Mouse (Mus musculus): ENCODE data around the gene Il13ra2.
"Not testable (repeated sequence)": the region's sequence is repeated elsewhere in the genome, so short reads cannot be mapped to it uniquely, and the experiment has no call there.

Il13ra2 gene

DNA sequence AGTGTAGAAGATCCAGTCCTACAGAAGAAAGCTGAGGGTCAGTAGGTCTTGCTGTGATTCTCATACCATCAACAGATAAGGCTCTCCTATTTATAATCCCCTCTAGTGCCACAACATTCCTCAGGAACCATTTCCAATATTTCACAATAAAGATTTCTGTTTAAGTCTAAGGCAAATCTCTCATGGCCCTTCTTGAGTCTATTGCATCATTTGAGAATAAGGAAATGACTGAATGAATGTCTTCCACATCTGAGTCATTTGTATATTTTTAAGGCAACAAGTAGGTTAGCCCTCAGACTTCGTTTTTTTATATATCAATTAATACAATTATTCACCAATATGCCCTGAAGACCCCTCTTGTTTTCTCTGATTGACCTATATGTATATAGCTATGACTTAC, at the start of gene Il13ra2:
Gene Il13ra2 (minus strand): TSS at position 64 of the 400 bp plus-strand sequence.
- no peak for DNase-seq

DNA sequence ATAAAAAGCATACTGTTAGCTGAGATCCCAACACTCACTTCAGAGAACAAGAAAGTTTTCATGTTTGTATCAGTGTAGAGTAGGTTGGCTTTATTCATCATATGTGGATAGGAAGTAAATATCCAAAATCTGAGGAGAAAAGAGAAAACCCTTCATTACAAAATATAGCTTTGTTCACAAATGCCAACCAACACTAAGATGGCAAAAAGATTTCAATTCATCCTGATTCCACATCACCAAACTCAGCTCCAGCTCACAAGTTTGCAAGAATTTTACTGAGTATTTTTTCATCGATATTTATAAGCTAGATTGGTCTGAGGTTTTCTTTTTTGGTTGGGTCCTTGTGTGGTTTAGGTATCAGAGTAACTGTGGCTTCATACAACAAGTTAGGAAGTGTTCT, 24.6 kb upstream of the Il13ra2 start, which contains the start of gene Vmn1r239-ps:
Gene Vmn1r239-ps (minus strand): TSS at position 101 of the 400 bp plus-strand sequence.
- DNase-seq: not testable (repeated sequence)

DNA sequence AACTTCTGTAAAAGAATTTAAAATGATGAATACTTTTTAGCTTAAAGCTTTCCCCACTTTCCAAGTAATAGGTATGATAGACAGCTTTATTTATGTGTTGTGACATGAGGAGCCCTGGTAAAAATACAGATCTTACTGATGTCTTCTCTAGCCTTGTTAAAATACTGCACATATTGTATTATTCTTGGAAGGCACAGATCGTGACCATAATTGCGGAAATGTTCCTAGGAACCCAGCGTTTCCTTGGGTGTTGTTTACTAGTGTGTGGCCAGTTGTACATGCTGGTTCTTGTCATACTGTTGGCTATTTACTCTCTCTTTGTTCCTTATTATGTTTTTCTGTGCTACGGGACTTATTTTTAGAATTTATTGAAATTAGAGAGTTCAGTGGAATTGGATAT, 14.4 kb upstream of the Il13ra2 start:
- DNase-seq: no peak

GRCm38 (mm10) chrX:147435400-147435799, 6.4 kb upstream of the Il13ra2 start:
- DNase-seq: no peak

GRCm38 (mm10) chrX:147429753-147430152, 761 bp upstream of the Il13ra2 start:
- no peak for DNase-seq

- DNase-seq: no peak
Measured at GRCm38 (mm10) chrX:147393446-147393845, 35.5 kb downstream of the Il13ra2 start.

- DNase-seq: no peak
Measured at GRCm38 (mm10) chrX:147349167-147349566, 79.8 kb downstream of the Il13ra2 start.

Data from layer of hippocampus, adult 9-11 months (tissue).